Mouse (Mus musculus) cerebellum, adult 9-10 months (tissue): ENCODE data around the gene Sfxn5.

Source experiments
- DNase-seq: peaks from one replicate; pipeline ENCODE4 v3.0.0; 2022

Sfxn5 gene

DNA sequence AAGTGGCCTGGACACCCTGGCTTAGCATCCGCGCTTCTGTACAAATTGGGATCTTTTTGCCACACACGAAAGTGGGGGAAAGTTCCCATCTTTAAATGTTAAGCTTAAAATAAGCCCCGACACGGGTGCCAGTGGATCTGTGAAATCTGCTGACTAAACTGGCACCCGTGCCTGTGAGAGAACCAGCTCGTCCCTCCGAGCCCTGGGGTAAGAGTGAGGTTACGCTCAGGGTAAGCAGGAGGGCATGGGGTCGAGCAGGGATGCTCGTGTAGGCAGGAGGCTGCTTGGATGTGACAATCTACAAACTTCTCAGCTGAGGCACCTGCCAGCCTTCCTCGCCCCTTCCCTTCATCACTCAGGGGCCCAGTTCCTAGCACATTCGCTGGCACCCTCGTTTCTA is 52.4 kb downstream of the Sfxn5 start:
- no peak for DNase-seq

- no peak for DNase-seq
Observed at GRCm38 (mm10) chr6:85276571-85276970, 56.7 kb downstream of the Sfxn5 start.

DNA sequence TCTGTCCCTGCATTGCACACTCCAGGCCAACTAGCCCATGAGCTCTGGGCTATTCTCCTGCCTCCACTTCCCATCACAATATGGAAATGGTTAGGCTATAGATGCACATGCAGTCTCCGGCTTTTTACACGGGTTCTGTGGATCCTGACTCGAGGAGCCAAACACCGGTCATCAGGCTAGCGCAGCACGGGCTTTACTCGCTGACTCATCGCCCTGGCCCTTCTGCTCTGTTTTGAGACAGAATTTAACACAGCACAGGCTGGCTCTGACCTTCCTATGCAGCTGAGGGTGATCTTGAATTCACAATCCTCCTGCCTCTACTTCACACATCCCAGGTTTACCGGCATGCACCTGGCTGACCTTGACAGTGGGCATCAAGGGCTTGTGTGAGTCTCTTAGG is 60.8 kb downstream of the Sfxn5 start:
- no peak for DNase-seq

DNA sequence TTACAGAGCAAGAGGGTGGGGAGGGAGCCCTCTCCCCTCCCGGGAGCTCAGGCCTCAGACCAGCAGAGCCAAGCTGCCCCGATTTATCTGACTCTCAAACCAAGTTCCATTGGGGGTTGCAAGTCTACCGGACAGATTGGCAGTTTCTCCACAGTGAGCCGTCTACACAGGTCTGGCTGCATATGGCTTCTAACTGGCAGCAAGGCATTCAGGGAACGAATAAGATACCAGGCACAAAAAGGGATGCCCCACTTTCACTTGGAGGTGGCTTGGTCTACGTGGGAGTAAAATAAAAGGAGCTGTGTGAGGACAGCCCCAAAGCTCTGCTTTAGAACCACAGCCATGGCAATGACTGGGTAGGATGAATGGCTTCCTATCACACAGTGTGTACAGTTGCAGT is 67.2 kb downstream of the Sfxn5 start:
- DNase-seq: no peak

DNA sequence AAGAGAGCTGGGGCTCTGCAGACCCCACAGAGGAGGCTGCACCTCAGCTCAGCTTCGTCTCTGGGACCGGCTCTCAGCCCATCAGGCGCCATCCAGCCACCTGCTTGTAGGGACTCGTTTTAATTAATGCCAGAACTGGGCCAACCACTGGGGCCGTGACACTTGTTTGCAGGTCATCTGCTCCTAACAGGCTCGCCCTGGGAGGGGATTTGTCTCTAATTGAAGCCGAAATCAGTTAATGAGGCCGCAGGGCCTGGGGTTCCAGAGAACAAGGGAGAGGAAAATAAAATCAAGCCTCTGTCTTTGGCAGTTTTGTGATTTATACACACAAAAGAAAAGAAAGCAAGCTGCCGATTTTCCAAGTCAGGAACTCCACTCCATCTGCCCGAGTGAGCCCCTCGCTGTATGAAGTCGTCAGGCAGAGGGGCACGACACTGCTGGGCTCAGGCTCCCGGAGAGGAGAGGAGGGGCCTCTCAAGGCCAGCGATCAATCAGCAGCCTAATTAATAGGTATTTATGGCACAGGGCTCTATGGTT is 68.2 kb downstream of the Sfxn5 start:
- DNase-seq: no peak

- DNase-seq: peak; percentile 37
Observed at GRCm38 (mm10) chr6:85262865-85263515, 70.2 kb downstream of the Sfxn5 start.

GRCm38 (mm10) chr6:85259094-85259630 is 74.1 kb downstream of the Sfxn5 start:
- no peak for DNase-seq

DNA sequence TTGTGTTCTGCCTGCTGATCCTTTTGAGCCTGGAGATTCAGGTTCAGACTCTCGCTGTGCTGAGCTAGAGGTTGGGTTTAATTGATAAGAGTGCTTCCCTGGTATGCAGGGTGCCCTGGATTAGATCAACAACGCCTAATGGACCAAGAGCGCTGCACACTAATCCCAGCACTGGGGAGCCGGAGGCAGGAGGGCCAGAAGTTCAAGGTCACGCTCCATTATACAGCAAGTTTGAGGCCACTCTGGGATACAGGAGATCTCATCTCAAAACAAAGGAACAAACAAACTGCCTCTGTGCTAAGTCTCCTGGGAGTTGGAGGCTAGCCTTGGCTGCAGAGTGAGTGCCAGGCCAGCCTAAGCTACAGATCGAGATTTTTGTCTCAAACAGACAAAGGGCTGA is 77.6 kb downstream of the Sfxn5 start:
- no peak for DNase-seq

GRCm38 (mm10) chr6:85253994-85254541 is 79.2 kb downstream of the Sfxn5 start:
- DNase-seq: no peak

DNA sequence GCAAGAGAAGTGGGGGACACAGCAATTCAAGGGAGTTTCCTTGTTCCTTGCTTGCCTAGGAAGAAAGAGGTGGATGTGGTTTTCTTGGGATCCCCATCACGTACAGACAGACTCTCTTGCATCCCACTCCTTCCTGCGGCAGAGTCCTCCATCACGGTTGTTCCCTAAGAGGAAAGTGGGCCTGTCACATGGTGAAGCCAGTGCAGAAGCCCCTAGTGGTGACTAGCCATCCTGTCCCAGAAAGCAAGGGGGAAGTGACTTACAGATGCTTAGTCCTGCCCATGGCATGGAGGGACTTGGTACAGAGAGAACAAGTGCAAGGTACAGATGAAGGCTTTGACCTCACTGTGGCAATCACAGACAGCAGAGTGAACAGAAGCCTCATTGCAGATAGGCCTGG is 79.9 kb downstream of the Sfxn5 start:
- no peak for DNase-seq

GRCm38 (mm10) chr6:85252251-85253058 is 80.8 kb downstream of the Sfxn5 start:
- DNase-seq: no peak

DNA sequence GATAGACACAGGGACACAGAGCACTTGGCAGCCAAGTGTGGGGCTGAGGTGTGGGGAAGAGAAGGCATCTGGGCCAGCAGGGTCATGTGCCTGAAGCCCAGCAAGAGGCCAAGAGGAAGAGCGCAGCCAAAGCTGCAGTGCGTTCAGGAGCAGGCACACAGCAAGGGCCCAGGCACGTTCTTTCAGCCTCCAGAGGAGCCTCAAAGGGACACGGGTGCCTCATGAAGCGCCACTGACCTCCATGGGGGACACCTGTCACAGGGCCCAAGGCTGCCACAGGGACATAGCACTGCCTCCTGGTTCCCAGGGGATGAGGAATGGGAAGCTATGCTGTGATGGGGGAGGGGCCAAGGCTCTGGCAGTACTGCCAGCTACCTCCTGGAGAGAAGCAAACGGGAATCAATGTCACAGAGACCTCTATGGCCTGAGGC is 82.4 kb downstream of the Sfxn5 start:
- peak; percentile 36 for DNase-seq

- no peak for DNase-seq
Observed at GRCm38 (mm10) chr6:85249821-85250220, 83.4 kb downstream of the Sfxn5 start.

GRCm38 (mm10) chr6:85239044-85239489 is 94.2 kb downstream of the Sfxn5 start:
- peak; percentile 60 for DNase-seq

DNA sequence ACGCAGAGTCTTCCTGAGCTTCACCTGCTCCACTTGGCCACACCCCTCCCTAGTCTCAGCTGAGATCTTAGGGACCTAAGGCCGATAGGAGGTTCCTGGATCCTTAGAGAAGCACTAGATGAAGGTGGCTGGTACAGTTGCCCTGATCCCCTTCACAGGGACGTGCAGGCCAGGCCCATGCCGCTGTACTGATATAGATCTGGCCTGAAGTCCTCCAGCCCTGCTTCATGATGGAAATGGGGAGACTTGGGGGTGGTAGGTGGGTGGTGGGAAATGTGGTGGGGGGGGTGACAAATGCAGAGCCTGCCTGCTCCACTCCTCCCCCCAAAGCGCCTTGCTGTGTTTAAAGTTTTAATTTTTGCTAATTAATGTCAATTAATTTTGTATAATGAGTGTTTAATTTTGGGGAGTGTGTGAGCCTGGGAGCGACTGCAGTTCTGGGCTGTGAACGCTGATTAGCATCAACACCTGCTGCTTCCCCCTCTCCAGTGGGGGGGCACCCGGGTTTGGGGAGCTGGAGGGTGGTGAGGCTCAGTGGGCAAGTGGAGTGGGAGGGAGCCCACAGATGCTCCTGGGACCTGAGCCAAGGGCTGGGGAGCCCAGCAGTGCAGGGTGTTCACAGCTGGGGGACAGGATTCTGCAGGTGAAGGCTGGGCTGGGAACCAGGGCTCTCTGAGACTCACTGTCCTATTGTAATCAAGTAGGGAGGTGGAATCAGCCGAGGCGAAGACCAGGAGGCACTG is 95.5 kb downstream of the Sfxn5 start:
- DNase-seq: no peak

GRCm38 (mm10) chr6:85237001-85237400 is 96.2 kb downstream of the Sfxn5 start:
- DNase-seq: no peak

DNA sequence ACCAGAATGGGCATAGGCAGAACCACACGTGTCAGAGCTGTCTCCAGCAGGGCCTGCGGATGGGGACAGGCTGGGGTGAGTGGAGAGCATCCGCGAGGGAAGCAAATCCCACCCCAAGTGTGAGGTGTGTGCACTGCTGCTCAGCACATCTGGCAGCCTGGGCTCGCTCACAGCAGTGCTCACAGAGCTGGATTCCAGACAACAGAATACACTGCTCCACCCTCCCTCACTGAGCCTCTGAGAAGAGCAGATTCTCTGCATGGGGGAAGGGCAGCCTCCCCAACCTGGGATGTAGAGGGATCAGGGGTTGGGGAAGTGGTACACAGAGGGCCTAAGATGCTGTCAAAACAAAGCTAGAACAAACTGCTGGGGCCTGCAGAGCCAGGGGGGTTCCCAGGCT is 98.4 kb downstream of the Sfxn5 start:
- DNase-seq: no peak

- no peak for DNase-seq
Observed at GRCm38 (mm10) chr6:85232836-85233623, 100.2 kb downstream of the Sfxn5 start.

DNA sequence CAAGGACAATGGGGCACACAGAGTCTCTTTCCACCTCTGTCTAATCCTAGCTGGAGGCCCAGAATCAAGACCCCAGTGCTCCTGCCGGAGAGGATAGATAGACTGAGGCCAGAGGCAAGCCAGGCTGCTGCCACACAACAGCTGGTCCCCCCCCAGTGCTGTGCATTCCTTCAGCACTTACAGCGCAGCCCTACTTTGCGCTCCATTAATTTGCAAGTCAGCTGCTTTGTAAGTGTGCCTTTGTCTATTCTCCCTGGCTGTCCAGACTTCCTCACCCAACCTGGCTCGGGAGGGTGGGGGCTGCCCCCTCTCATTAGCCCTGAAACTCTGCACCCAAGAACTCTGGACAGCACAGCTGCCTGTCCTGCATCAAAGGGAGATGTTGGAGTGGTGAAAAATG is 101.2 kb downstream of the Sfxn5 start:
- DNase-seq: no peak

DNA sequence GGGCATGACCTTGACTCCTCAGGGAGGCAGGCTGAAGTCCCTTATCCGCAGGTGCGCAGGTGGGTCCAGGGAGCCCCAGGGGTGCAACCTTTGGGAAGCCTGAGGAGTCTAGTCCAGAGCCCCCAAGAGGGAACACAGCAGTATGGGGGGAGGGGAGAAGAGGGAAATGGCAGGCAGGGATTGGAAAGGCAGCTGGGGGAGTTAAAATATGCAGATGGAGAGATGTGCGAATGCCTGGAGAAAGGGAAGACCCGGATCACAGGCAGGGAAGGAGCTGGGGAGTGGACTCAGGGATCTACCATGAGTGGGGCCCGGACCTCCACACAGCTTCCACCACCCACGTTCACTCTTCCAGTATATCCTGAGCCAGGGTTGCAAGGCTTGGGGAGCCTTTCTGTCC is 101.8 kb downstream of the Sfxn5 start:
- no peak for DNase-seq

- no peak for DNase-seq
Observed at GRCm38 (mm10) chr6:85230762-85231161, 102.5 kb downstream of the Sfxn5 start.

GRCm38 (mm10) chr6:85227520-85227919 is 105.7 kb downstream of the Sfxn5 start:
- DNase-seq: no peak
